Mouse (Mus musculus): ENCODE results near the gene Rab19. TPM values are rescaled to one million over a fixed set of nuclear protein-coding genes. Genes with fewer than 3 reads are reported as not detected.
"Not testable (repeated sequence)": the region's sequence is repeated elsewhere in the genome, so short reads cannot be mapped to it uniquely, and the experiment has no call there.

Gene Rab19
- polyA plus RNA-seq, 1 experiment from 2014 or later, result 0.67 TPM

GRCm38 (mm10) chr6:39423686-39424085 is 42.7 kb downstream of the Rab19 start:
- no peak for DNase-seq (ENCODE audit: extremely low spot score, low spot score)
- Histone ChIP-seq H3K4me3 (no peak overlapping the region), H3K9me3 (no peaks in the 10 kb centered on the region), H3K27me3 (ENCODE audit: poor library complexity, severe bottlenecking) (peaks cover 13% of the 10 kb centered on the region), H3K36me3 (replicated peaks) (no peaks in the 10 kb centered on the region), H3K27ac (no peak overlapping the region), H3K4me1 (peaks cover 13% of the 10 kb centered on the region)
- 91% methylated on average over 7 of the region's 7 CpGs for WGBS

- H3K27me3 ChIP-seq (ENCODE audit: poor library complexity, severe bottlenecking), result peaks cover 11% of the 10 kb centered on the region
- H3K4me1 ChIP-seq, result peaks cover 7% of the 10 kb centered on the region
- H3K9me3 ChIP-seq, result no peaks in the 10 kb centered on the region
- no peak for DNase-seq (ENCODE audit: extremely low spot score, low spot score)
- whole genome bisulfite sequencing, result 88% methylated on average over 2 of the region's 2 CpGs
- no peak overlapping the region for H3K27ac ChIP-seq
- no peak overlapping the region for H3K4me3 ChIP-seq
- no peaks in the 10 kb centered on the region for H3K36me3 ChIP-seq (replicated peaks)
Measured at GRCm38 (mm10) chr6:39425181-39425580, 44.2 kb downstream of the Rab19 start.

- H3K9me3 ChIP-seq, result no peaks in the 10 kb centered on the region
- H3K4me3 ChIP-seq, result no peak overlapping the region
- peaks cover 11% of the 10 kb centered on the region for H3K27me3 ChIP-seq (ENCODE audit: poor library complexity, severe bottlenecking)
- 90% methylated on average over 4 of the region's 4 CpGs for WGBS
- H3K27ac ChIP-seq, result no peak overlapping the region
- DNase-seq (ENCODE audit: extremely low spot score, low spot score), result no peak
- no peaks in the 10 kb centered on the region for H3K36me3 ChIP-seq (replicated peaks)
- H3K4me1 ChIP-seq, result no peaks in the 10 kb centered on the region
Measured at GRCm38 (mm10) chr6:39426725-39427124, 45.8 kb downstream of the Rab19 start.

- WGBS, result 81% methylated on average over 4 of the region's 4 CpGs
- Histone ChIP-seq H3K27ac (no peak overlapping the region), H3K36me3 (replicated peaks) (no peaks in the 10 kb centered on the region), H3K4me3 (no peak overlapping the region), H3K27me3 (ENCODE audit: poor library complexity, severe bottlenecking) (peaks cover 7% of the 10 kb centered on the region), H3K9me3 (no peaks in the 10 kb centered on the region), H3K4me1 (no peaks in the 10 kb centered on the region)
- no peak for DNase-seq (ENCODE audit: extremely low spot score, low spot score)
Measured at GRCm38 (mm10) chr6:39427276-39428003, 46.5 kb downstream of the Rab19 start.

GRCm38 (mm10) chr6:39429007-39429788 is 48.2 kb downstream of the Rab19 start:
- no peaks in the 10 kb centered on the region for H3K9me3 ChIP-seq
- H3K36me3 ChIP-seq (replicated peaks), result no peaks in the 10 kb centered on the region
- no peak overlapping the region for H3K27ac ChIP-seq
- H3K4me3 ChIP-seq, result no peak overlapping the region
- no peaks in the 10 kb centered on the region for H3K4me1 ChIP-seq
- 88% methylated on average over 6 of the region's 6 CpGs for WGBS
- H3K27me3 ChIP-seq (ENCODE audit: poor library complexity, severe bottlenecking), result no peaks in the 10 kb centered on the region
- no peak for DNase-seq (ENCODE audit: extremely low spot score, low spot score)

GRCm38 (mm10) chr6:39430722-39431121 is 49.7 kb downstream of the Rab19 start:
- no peak overlapping the region for H3K4me3 ChIP-seq
- peaks cover 13% of the 10 kb centered on the region for H3K4me1 ChIP-seq
- no peaks in the 10 kb centered on the region for H3K9me3 ChIP-seq
- WGBS, result 77% methylated on average over 11 of the region's 11 CpGs
- no peak for DNase-seq (ENCODE audit: extremely low spot score, low spot score)
- no peaks in the 10 kb centered on the region for H3K27me3 ChIP-seq (ENCODE audit: poor library complexity, severe bottlenecking)
- no peak overlapping the region for H3K27ac ChIP-seq
- no peaks in the 10 kb centered on the region for H3K36me3 ChIP-seq (replicated peaks)

- H3K4me3 ChIP-seq, result no peak overlapping the region
- no peaks in the 10 kb centered on the region for H3K9me3 ChIP-seq
- H3K36me3 ChIP-seq (replicated peaks), result no peaks in the 10 kb centered on the region
- no peaks in the 10 kb centered on the region for H3K27me3 ChIP-seq (ENCODE audit: poor library complexity, severe bottlenecking)
- 79% methylated on average over 4 of the region's 4 CpGs for whole genome bisulfite sequencing
- no peak overlapping the region for H3K27ac ChIP-seq
- DNase-seq (ENCODE audit: extremely low spot score, low spot score), result no peak
- H3K4me1 ChIP-seq, result peaks cover 15% of the 10 kb centered on the region
Measured at GRCm38 (mm10) chr6:39433174-39433573, 52.2 kb downstream of the Rab19 start.

GRCm38 (mm10) chr6:39433701-39434100 is 52.7 kb downstream of the Rab19 start:
- DNase-seq (ENCODE audit: extremely low spot score, low spot score), result no peak
- no peaks in the 10 kb centered on the region for H3K36me3 ChIP-seq (replicated peaks)
- peaks cover 15% of the 10 kb centered on the region for H3K4me1 ChIP-seq
- no peaks in the 10 kb centered on the region for H3K9me3 ChIP-seq
- no peak overlapping the region for H3K27ac ChIP-seq
- H3K4me3 ChIP-seq, result no peak overlapping the region
- no peaks in the 10 kb centered on the region for H3K27me3 ChIP-seq (ENCODE audit: poor library complexity, severe bottlenecking)

- Histone ChIP-seq H3K9me3 (no peaks in the 10 kb centered on the region), H3K4me3 (no peak overlapping the region), H3K27me3 (ENCODE audit: poor library complexity, severe bottlenecking) (0 out of 2 replicates have a peak, but pooled peaks cover 2% of the 10 kb centered on the region), H3K36me3 (replicated peaks) (no peaks in the 10 kb centered on the region), H3K27ac (peak overlapping the region; percentile 72), H3K4me1 (peaks cover 15% of the 10 kb centered on the region)
- no peak for DNase-seq (ENCODE audit: extremely low spot score, low spot score)
- WGBS, result 88% methylated on average over 2 of the region's 2 CpGs
Measured at GRCm38 (mm10) chr6:39434111-39434885, 53.3 kb downstream of the Rab19 start.

- H3K27ac ChIP-seq, result peak overlapping the region; percentile 72
Measured at GRCm38 (mm10) chr6:39434886-39435492, 54.0 kb downstream of the Rab19 start.

GRCm38 (mm10) chr6:39435875-39436274 is 54.9 kb downstream of the Rab19 start:
- H3K27me3 ChIP-seq (ENCODE audit: poor library complexity, severe bottlenecking), result 0 out of 2 replicates have a peak, but pooled peaks cover 3% of the 10 kb centered on the region
- no peak overlapping the region for H3K4me3 ChIP-seq
- H3K9me3 ChIP-seq, result no peaks in the 10 kb centered on the region
- H3K27ac ChIP-seq, result peak overlapping the region; percentile 60; the same call in 1 of the 2 replicates
- no peak for DNase-seq (ENCODE audit: extremely low spot score, low spot score)
- no peaks in the 10 kb centered on the region for H3K36me3 ChIP-seq (replicated peaks)
- H3K4me1 ChIP-seq, result peaks cover 15% of the 10 kb centered on the region
- 88% methylated on average over 5 of the region's 5 CpGs for WGBS

More at GRCm38 (mm10) chr6:39434886-39435492, 54.0 kb downstream of the Rab19 start:
- Histone ChIP-seq H3K4me3 (no peak overlapping the region), H3K4me1 (peaks cover 15% of the 10 kb centered on the region), H3K9me3 (no peaks in the 10 kb centered on the region), H3K36me3 (replicated peaks) (no peaks in the 10 kb centered on the region), H3K27me3 (ENCODE audit: poor library complexity, severe bottlenecking) (0 out of 2 replicates have a peak, but pooled peaks cover 3% of the 10 kb centered on the region)
- peak; percentile 45 for DNase-seq (ENCODE audit: extremely low spot score, low spot score)
- 42% methylated on average over 2 of the region's 2 CpGs for WGBS

- H3K4me3 ChIP-seq; H3K27ac ChIP-seq; DNase-seq (ENCODE audit: extremely low spot score, low spot score); H3K36me3 ChIP-seq (replicated peaks); H3K9me3 ChIP-seq; H3K27me3 ChIP-seq (ENCODE audit: poor library complexity, severe bottlenecking): not testable (repeated sequence)
- WGBS, result 93% methylated on average over 6 of the region's 6 CpGs
- H3K4me1 ChIP-seq, result peaks cover 15% of the 10 kb centered on the region
Measured at GRCm38 (mm10) chr6:39437519-39437918, 56.5 kb downstream of the Rab19 start.
